Mouse (Mus musculus): ENCODE results near the gene Sms. TPM values are rescaled to one million over a fixed set of nuclear protein-coding genes. Genes with fewer than 3 reads are reported as not detected.

Gene Sms
- 39.1 TPM for polyA plus RNA-seq (2012; fragmentation: generic; extraction: Trizol)
- long read RNA-seq, experiment 1, transcript Sms-201 (11 exons, 3,717 nt), result major isoform, 21 of 51 reads
- long read RNA-seq, experiment 1, partial matches to known transcripts, result 20 of 51 reads
- long read RNA-seq, experiment 1, other reads (novel, unspliced or antisense), result 8 of 51 reads
- long read RNA-seq, experiment 2, transcript Sms-201 (11 exons, 3,717 nt), result major isoform, 60 of 72 reads
- long read RNA-seq, experiment 2, partial matches to known transcripts, result 5 of 72 reads
- long read RNA-seq, experiment 2, other reads (novel, unspliced or antisense), result 7 of 72 reads

GRCm38 (mm10) chrX:157491944-157492726 lies at the start of gene Sms:
Sms (minus strand) TSS chrX:157492287.
- Histone ChIP-seq H3K27me3 (ENCODE audit: control insufficient read depth, insufficient read depth, insufficient read length) (no peaks in the 10 kb centered on the region), H3K79me3 (ENCODE audit: low read depth) (peaks cover 39% of the 10 kb centered on the region), H3K4me3 (ENCODE audit: insufficient read depth, poor library complexity, severe bottlenecking) (peak within 1 kb of the TSS; percentile 45), H3K36me3 (ENCODE audit: control insufficient read depth, insufficient read depth) (no peaks in the 10 kb centered on the region), H3ac (ENCODE audit: control insufficient read depth, insufficient read length, low read depth) (peak within 1 kb of the TSS; percentile 95), H3K79me2 (ENCODE audit: control insufficient read depth, insufficient read depth) (peaks cover 43% of the 10 kb centered on the region)
- TF ChIP-seq MYOG (IDR thresholded peaks at IDR 0.05; ENCODE audit: control insufficient read depth, extremely low read depth, insufficient read length), result no peak

- Histone ChIP-seq H3K4me3 (ENCODE audit: insufficient read depth, poor library complexity, severe bottlenecking) (no peak overlapping the region), H3K36me3 (ENCODE audit: control insufficient read depth, insufficient read depth) (no peaks in the 10 kb centered on the region), H3K27me3 (ENCODE audit: control insufficient read depth, insufficient read depth, insufficient read length) (no peaks in the 10 kb centered on the region), H3K79me3 (ENCODE audit: low read depth) (no peaks in the 10 kb centered on the region), H3K79me2 (ENCODE audit: control insufficient read depth, insufficient read depth) (no peaks in the 10 kb centered on the region), H3ac (ENCODE audit: control insufficient read depth, insufficient read length, low read depth) (no peak overlapping the region)
- TF ChIP-seq USF1 (IDR thresholded peaks at IDR 0.05; ENCODE audit: low read depth), result no peak
These were observed 14.3 kb upstream of the Sms start for GRCm38 (mm10) chrX:157506400-157506799.

- H3K79me3 ChIP-seq (ENCODE audit: low read depth), result no peaks in the 10 kb centered on the region
- H3K79me2 ChIP-seq (ENCODE audit: control insufficient read depth, insufficient read depth), result no peaks in the 10 kb centered on the region
- no peak for TF ChIP-seq FOSL1 (IDR thresholded peaks at IDR 0.05; ENCODE audit: insufficient read depth, low read length, poor library complexity, severe bottlenecking)
- TF ChIP-seq MAX (IDR thresholded peaks at IDR 0.05), result no peak
- no peak for TF ChIP-seq MYOD1 (IDR thresholded peaks at IDR 0.05; ENCODE audit: control insufficient read depth, insufficient read length, low read depth)
- TF ChIP-seq USF1 (IDR thresholded peaks at IDR 0.05; ENCODE audit: low read depth), result no peak
- no peak for TF ChIP-seq MYOG (IDR thresholded peaks at IDR 0.05; ENCODE audit: control insufficient read depth, extremely low read depth, insufficient read length)
- TF ChIP-seq CTCF (IDR thresholded peaks at IDR 0.05; ENCODE audit: control insufficient read depth, insufficient read depth, insufficient read length), result no peak
- TF ChIP-seq CEBPB (IDR thresholded peaks at IDR 0.05; ENCODE audit: low read depth), result no peak
- H3ac ChIP-seq (ENCODE audit: control insufficient read depth, insufficient read length, low read depth), result no peak overlapping the region
- no peaks in the 10 kb centered on the region for H3K27me3 ChIP-seq (ENCODE audit: control insufficient read depth, insufficient read depth, insufficient read length)
- H3K36me3 ChIP-seq (ENCODE audit: control insufficient read depth, insufficient read depth), result no peaks in the 10 kb centered on the region
- H3K4me3 ChIP-seq (ENCODE audit: insufficient read depth, poor library complexity, severe bottlenecking), result no peak overlapping the region
These were observed 12.4 kb upstream of the Sms start for GRCm38 (mm10) chrX:157504506-157504905.

- Histone ChIP-seq H3K79me3 (ENCODE audit: low read depth) (no peaks in the 10 kb centered on the region), H3K27me3 (ENCODE audit: control insufficient read depth, insufficient read depth, insufficient read length) (no peaks in the 10 kb centered on the region), H3K4me3 (ENCODE audit: insufficient read depth, poor library complexity, severe bottlenecking) (no peak overlapping the region), H3ac (ENCODE audit: control insufficient read depth, insufficient read length, low read depth) (no peak overlapping the region), H3K79me2 (ENCODE audit: control insufficient read depth, insufficient read depth) (no peaks in the 10 kb centered on the region), H3K36me3 (ENCODE audit: control insufficient read depth, insufficient read depth) (no peaks in the 10 kb centered on the region)
- TF ChIP-seq CEBPB (IDR thresholded peaks at IDR 0.05; ENCODE audit: low read depth), result no peak
These were observed 9.8 kb upstream of the Sms start for GRCm38 (mm10) chrX:157501871-157502270.

- Histone ChIP-seq H3ac (ENCODE audit: control insufficient read depth, insufficient read length, low read depth) (no peak overlapping the region), H3K79me2 (ENCODE audit: control insufficient read depth, insufficient read depth) (no peaks in the 10 kb centered on the region), H3K4me3 (ENCODE audit: insufficient read depth, poor library complexity, severe bottlenecking) (no peak overlapping the region), H3K36me3 (ENCODE audit: control insufficient read depth, insufficient read depth) (no peaks in the 10 kb centered on the region), H3K27me3 (ENCODE audit: control insufficient read depth, insufficient read depth, insufficient read length) (no peaks in the 10 kb centered on the region), H3K79me3 (ENCODE audit: low read depth) (no peaks in the 10 kb centered on the region)
- no peak for TF ChIP-seq CEBPB (IDR thresholded peaks at IDR 0.05; ENCODE audit: low read depth)
- TF ChIP-seq MYOG (IDR thresholded peaks at IDR 0.05; ENCODE audit: control insufficient read depth, extremely low read depth, insufficient read length), result no peak
- TF ChIP-seq MAX (IDR thresholded peaks at IDR 0.05), result no peak
- no peak for TF ChIP-seq FOSL1 (IDR thresholded peaks at IDR 0.05; ENCODE audit: insufficient read depth, low read length, poor library complexity, severe bottlenecking)
- no peak for TF ChIP-seq USF1 (IDR thresholded peaks at IDR 0.05; ENCODE audit: low read depth)
- no peak for TF ChIP-seq CTCF (IDR thresholded peaks at IDR 0.05; ENCODE audit: control insufficient read depth, insufficient read depth, insufficient read length)
- TF ChIP-seq MYOD1 (IDR thresholded peaks at IDR 0.05; ENCODE audit: control insufficient read depth, insufficient read length, low read depth), result no peak
These were observed 7.9 kb upstream of the Sms start for GRCm38 (mm10) chrX:157500004-157500403.

- peaks cover 33% of the 10 kb centered on the region for H3K79me2 ChIP-seq (ENCODE audit: control insufficient read depth, insufficient read depth)
- no peaks in the 10 kb centered on the region for H3K27me3 ChIP-seq (ENCODE audit: control insufficient read depth, insufficient read depth, insufficient read length)
- TF ChIP-seq MYOG (IDR thresholded peaks at IDR 0.05; ENCODE audit: control insufficient read depth, extremely low read depth, insufficient read length) (no peak), CTCF (IDR thresholded peaks at IDR 0.05; ENCODE audit: control insufficient read depth, insufficient read depth, insufficient read length) (no peak), FOSL1 (IDR thresholded peaks at IDR 0.05; ENCODE audit: insufficient read depth, low read length, poor library complexity, severe bottlenecking) (no peak), MAX (IDR thresholded peaks at IDR 0.05) (no peak), CEBPB (IDR thresholded peaks at IDR 0.05; ENCODE audit: low read depth) (no peak)
- no peak overlapping the region for H3K4me3 ChIP-seq (ENCODE audit: insufficient read depth, poor library complexity, severe bottlenecking)
- no peaks in the 10 kb centered on the region for H3K36me3 ChIP-seq (ENCODE audit: control insufficient read depth, insufficient read depth)
- H3K79me3 ChIP-seq (ENCODE audit: low read depth), result peaks cover 29% of the 10 kb centered on the region
- H3ac ChIP-seq (ENCODE audit: control insufficient read depth, insufficient read length, low read depth), result no peak overlapping the region
These were observed 1.1 kb upstream of the Sms start for GRCm38 (mm10) chrX:157493159-157493558.
